Mouse (Mus musculus): Measurements from ENCODE around the gene Flt4. TPM values are rescaled to one million over a fixed set of nuclear protein-coding genes. Genes with fewer than 3 reads are reported as not detected.

Gene Flt4
- total and polyA plus RNA-seq, 3 experiments, result 0.06 to 0.17 TPM; not detected in 1

DNA sequence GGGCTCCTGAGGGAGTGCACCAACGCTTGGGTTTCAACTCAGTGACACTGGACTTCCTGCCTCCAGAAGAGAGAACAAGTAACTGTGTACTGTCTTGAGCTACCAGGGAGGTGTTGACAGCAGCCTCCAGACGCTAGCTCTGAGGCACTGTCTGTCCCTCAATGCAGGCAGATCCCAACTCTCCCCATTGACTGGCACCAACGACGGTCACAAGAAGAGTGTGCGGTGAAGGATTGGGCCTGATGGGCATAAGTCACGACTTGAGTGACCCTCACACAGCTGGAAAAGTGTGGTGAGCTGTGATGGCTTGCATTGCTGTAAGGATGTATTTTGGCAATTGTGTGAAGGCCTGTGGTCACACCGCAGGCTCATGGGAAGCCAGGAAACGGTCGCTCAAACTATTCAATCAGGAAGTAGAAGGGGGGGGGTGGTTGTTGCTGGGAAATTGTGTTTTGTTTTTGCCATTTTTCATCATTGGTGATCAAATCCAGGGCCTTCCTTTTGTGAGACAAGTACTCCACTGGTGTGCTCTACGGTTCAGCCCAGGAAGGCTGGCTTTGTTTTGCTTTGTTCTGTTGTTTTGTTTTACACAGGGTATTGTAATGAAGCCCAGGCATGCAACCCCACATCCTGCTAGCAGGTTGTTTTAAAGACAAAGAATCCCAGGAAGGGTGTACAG lies 49.9 kb downstream of the Flt4 start:
- Histone ChIP-seq H3K79me2 (replicated peaks; ENCODE audit: control insufficient read depth, extremely low read depth, insufficient read depth, poor library complexity, severe bottlenecking) (no peaks in the 10 kb centered on the region), H3K27me3 (replicated peaks) (peaks cover 3% of the 10 kb centered on the region), H3K4me3 (replicated peaks in 1 of 3; ENCODE audit: low read depth in 2 of 3, low read length in 2 of 3, poor library complexity in 1 of 3) (no peak overlapping the region), H3K4me1 (ENCODE audit: control insufficient read depth in 1 of 2, insufficient read depth in 2 of 2) (peaks cover 0 to 4% of the 10 kb centered on the region in 2 experiments; a peak in 2 of 4 replicates), H3K4me2 (ENCODE audit: insufficient read depth, low read depth, poor library complexity, severe bottlenecking) (no peak overlapping the region), H3K36me3 (replicated peaks in 1 of 2; ENCODE audit: control insufficient read depth in 1 of 2, insufficient read depth in 1 of 2, low read length in 1 of 2) (peaks cover 0 to under 1% of the 10 kb centered on the region in 2 experiments), H3K9ac (ENCODE audit: insufficient read depth, low read depth) (no peak overlapping the region), H3K27ac (ENCODE audit: insufficient read depth, low read depth) (no peak overlapping the region), H3K9me3 (replicated peaks; ENCODE audit: low read length) (peaks cover 7% of the 10 kb centered on the region)
- in situ Hi-C loops (cut with MboI; ENCODE audit: low pct_ligation_motif_present, low pct_unique_long_range_greater_than_20kb, low sequenced_read_pairs), result loop anchor here (10.0 kb wide), 1 partner anchor 206 kb away; no protein-coding TSS in a partner anchor
- TF ChIP-seq RCOR1 (conservative IDR thresholded peaks at IDR 0.05; ENCODE audit: low read depth, low read length), result no peak
- no peak for TF ChIP-seq SMC3 (IDR thresholded peaks at IDR 0.05; ENCODE audit: low read depth, low read length)
- TF ChIP-seq USF2 (conservative IDR thresholded peaks at IDR 0.05; ENCODE audit: low read depth, low read length), result no peak
- no peak for TF ChIP-seq JUN (IDR thresholded peaks at IDR 0.05; ENCODE audit: insufficient read depth, low read depth, low read length)
- TF ChIP-seq NRF1 (IDR thresholded peaks at IDR 0.05; ENCODE audit: low read depth, low read length), result no peak
- no peak for TF ChIP-seq JUND (conservative IDR thresholded peaks at IDR 0.05; ENCODE audit: low read depth, low read length)
- no peak for TF ChIP-seq E2F4 (IDR thresholded peaks at IDR 0.05; ENCODE audit: insufficient replicate concordance, low read depth, low read length)
- TF ChIP-seq UBTF (IDR thresholded peaks at IDR 0.05; ENCODE audit: low read depth, low read length), result no peak
- no peak for TF ChIP-seq POLR2A (IDR thresholded peaks at IDR 0.05; ENCODE audit: low read depth, low read length)
- TF ChIP-seq SIN3A (IDR thresholded peaks at IDR 0.05; ENCODE audit: low read length), result no peak
- TF ChIP-seq NELFE (IDR thresholded peaks at IDR 0.05; ENCODE audit: low read depth, low read length), result no peak
- no peak for TF ChIP-seq CHD1 (IDR thresholded peaks at IDR 0.05; ENCODE audit: low read depth, low read length)
- TF ChIP-seq CTCF (conservative IDR thresholded peaks at IDR 0.05 in 1 of 2, IDR thresholded peaks at IDR 0.05 in 1 of 2; ENCODE audit: low read depth in 2 of 2, low read length in 2 of 2), result no peak
- no peak for TF ChIP-seq TBP (conservative IDR thresholded peaks at IDR 0.05; ENCODE audit: low read depth, low read length)
- dilution Hi-C loops (cut with MboI; ENCODE audit: extremely low pct_ligation_motif_present, extremely low pct_unique_long_range_greater_than_20kb, low sequenced_read_pairs), result no loop called here
- DNase-seq (ENCODE audit: extremely low read depth), result no peak

DNA sequence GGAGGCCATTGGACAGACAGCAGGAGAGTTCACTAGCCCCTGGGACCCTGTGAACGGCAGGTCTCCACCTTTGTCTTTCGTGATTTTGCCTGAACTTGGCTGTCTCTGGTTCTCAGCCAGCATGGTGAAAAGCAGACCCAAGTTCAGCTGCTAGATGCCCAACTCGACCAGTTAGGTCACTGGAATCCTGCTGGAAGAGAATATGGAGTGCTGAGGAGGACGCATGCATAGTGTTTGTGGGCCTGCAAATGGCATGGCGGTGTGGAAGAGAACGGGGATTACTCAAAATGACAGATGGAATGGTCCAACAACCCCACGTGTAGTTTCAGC lies 50.4 kb downstream of the Flt4 start:
- Histone ChIP-seq H3K4me3 (replicated peaks in 1 of 3; ENCODE audit: low read depth in 2 of 3, low read length in 2 of 3, poor library complexity in 1 of 3) (no peak overlapping the region), H3K27me3 (replicated peaks) (peaks cover 3% of the 10 kb centered on the region), H3K4me2 (ENCODE audit: insufficient read depth, low read depth, poor library complexity, severe bottlenecking) (no peak overlapping the region), H3K79me2 (replicated peaks; ENCODE audit: control insufficient read depth, extremely low read depth, insufficient read depth, poor library complexity, severe bottlenecking) (no peaks in the 10 kb centered on the region), H3K9me3 (replicated peaks; ENCODE audit: low read length) (peaks cover 2% of the 10 kb centered on the region), H3K36me3 (replicated peaks in 1 of 2; ENCODE audit: control insufficient read depth in 1 of 2, insufficient read depth in 1 of 2, low read length in 1 of 2) (peaks cover 0 to 4% of the 10 kb centered on the region in 2 experiments), H3K4me1 (ENCODE audit: control insufficient read depth in 1 of 2, insufficient read depth in 2 of 2) (peaks cover 0 to 4% of the 10 kb centered on the region in 2 experiments; a peak in 2 of 4 replicates), H3K9ac (ENCODE audit: insufficient read depth, low read depth) (no peak overlapping the region), H3K27ac (ENCODE audit: insufficient read depth, low read depth) (no peak overlapping the region)
- no peak for TF ChIP-seq MYC (IDR thresholded peaks at IDR 0.05; ENCODE audit: low read depth, low read length)
- TF ChIP-seq CHD2 (IDR thresholded peaks at IDR 0.05; ENCODE audit: low read length), result no peak
- TF ChIP-seq RAD21 (IDR thresholded peaks at IDR 0.05; ENCODE audit: low read depth, low read length), result no peak
- TF ChIP-seq ZC3H11A (IDR thresholded peaks at IDR 0.05; ENCODE audit: low read depth, low read length), result no peak
- TF ChIP-seq NELFE (IDR thresholded peaks at IDR 0.05; ENCODE audit: low read depth, low read length), result no peak
- no peak for TF ChIP-seq MAFK (IDR thresholded peaks at IDR 0.05; ENCODE audit: insufficient replicate concordance, low read length)
- in situ Hi-C loops (cut with MboI; ENCODE audit: low pct_ligation_motif_present, low pct_unique_long_range_greater_than_20kb, low sequenced_read_pairs), result loop anchor here (10.0 kb wide), 1 partner anchor 205 kb away; no protein-coding TSS in a partner anchor
- dilution Hi-C loops (cut with MboI; ENCODE audit: extremely low pct_ligation_motif_present, extremely low pct_unique_long_range_greater_than_20kb, low sequenced_read_pairs), result no loop called here
- DNase-seq (ENCODE audit: extremely low read depth), result no peak
